In genomic region chr1:185473437-185473836, GRCm38 (mm10) we compare ENCODE assay signal across 15 mouse cellular contexts. TPM values are rescaled to one million over a fixed set of nuclear protein-coding genes. Genes with fewer than 3 reads are reported as not detected.
"Had no signal": no experiment of that assay in that cellular context is flagged by ENCODE, and none has a peak within 500 bp of the region (broad histone marks: within the 10 kb centered on the region; RNA-seq: fewer than 3 reads in every experiment).

No protein-coding gene starts in this region.

- H3K27me3 ChIP-seq: kidney, embryonic 15.5 days; limb, embryonic 15.5 days; lung, embryonic 15.5 days; midbrain, embryonic 12.5 days; neural tube, embryonic 13.5 days had no signal

- H3K36me3 ChIP-seq: kidney, embryonic 15.5 days; limb, embryonic 15.5 days; lung, embryonic 15.5 days; midbrain, embryonic 12.5 days; neural tube, embryonic 13.5 days had no signal

- H3K9ac ChIP-seq: kidney, embryonic 15.5 days; limb, embryonic 15.5 days; lung, embryonic 15.5 days; midbrain, embryonic 12.5 days; neural tube, embryonic 13.5 days had no signal

- ATAC-seq: intestine, embryonic 16.5 days; midbrain, embryonic 16.5 days had no signal

- H3K9me3 ChIP-seq: kidney, embryonic 15.5 days; limb, embryonic 15.5 days; lung, embryonic 15.5 days; midbrain, embryonic 12.5 days; neural tube, embryonic 13.5 days had no signal

- H3K27ac ChIP-seq: kidney, embryonic 15.5 days; limb, embryonic 15.5 days; lung, embryonic 15.5 days; midbrain, embryonic 12.5 days; neural tube, embryonic 13.5 days; stomach, postnatal 0 days had no signal

- H3K4me3 ChIP-seq: kidney, embryonic 15.5 days; limb, embryonic 15.5 days; lung, embryonic 15.5 days; midbrain, embryonic 12.5 days; neural tube, embryonic 13.5 days had no signal

- DNase-seq: kidney, adult 2 months; kidney, postnatal 14 days; layer of hippocampus, adult 9-11 months; layer of hippocampus, postnatal 36 days; lung, postnatal 14 days; retina, postnatal 1 day; thymus, postnatal 14 days had no signal

- H3K4me2 ChIP-seq: kidney, embryonic 15.5 days; limb, embryonic 15.5 days; lung, embryonic 15.5 days; midbrain, embryonic 12.5 days; neural tube, embryonic 13.5 days had no signal

- H3K4me1 ChIP-seq: kidney, embryonic 15.5 days; limb, embryonic 15.5 days; lung, embryonic 15.5 days; midbrain, embryonic 12.5 days; neural tube, embryonic 13.5 days had no signal

RNA-seq across cellular contexts. Expression of gene Slc30a10, which starts 18.8 kb away (rescaled TPM):
- polyA plus RNA-seq: kidney, adult 2 months; lung, embryonic 15.5 days had no signal
